Mouse (Mus musculus) CH12.LX (cell line): ENCODE measurements around the gene Upf3b. TPM values are rescaled to one million over a fixed set of nuclear protein-coding genes. Genes with fewer than 3 reads are reported as not detected.
A peak's percentile ranks its signal among the peaks of the same experiment; 100 is the strongest.

ENCODE experiments used
- DNase-seq: peaks from one replicate; pipeline ENCODE4 v3.0.0-alpha.2; 2013; ENCODE audit errors: extremely low read depth
- H3K27ac ChIP-seq: 2 replicates; pipeline ENCODE4 v1.5.1; 2012; ENCODE audit warnings: low read depth, mild to moderate bottlenecking, control low read depth, moderate library complexity; ENCODE audit not compliant: insufficient read depth
- H3K27me3 ChIP-seq: replicated peaks from 2 replicates; pipeline ENCODE3; 2012; ENCODE audit warnings: inconsistent platforms
- H3K36me3 ChIP-seq, 2 experiments: replicated peaks in 1 of 2; 2 replicates each; pipeline versions ENCODE3 to v1.6.1; 2012; ENCODE audit warnings: inconsistent platforms in 1 of 2, low read length in 1 of 2, mild to moderate bottlenecking in 1 of 2, mixed read lengths in 1 of 2, moderate library complexity in 1 of 2; ENCODE audit not compliant: control insufficient read depth in 1 of 2, insufficient read depth in 1 of 2
- H3K4me1 ChIP-seq, 2 experiments: 2 replicates each; pipeline ENCODE4 v1.6.1; 2012; ENCODE audit warnings: inconsistent platforms in 1 of 2, moderate library complexity in 1 of 2; ENCODE audit not compliant: insufficient read depth in 2 of 2, control insufficient read depth in 1 of 2
- H3K4me2 ChIP-seq: 2 replicates; pipeline ENCODE4 v1.6.1; 2012; ENCODE audit warnings: low read depth, mild to moderate bottlenecking, control low read depth; ENCODE audit not compliant: poor library complexity, insufficient read depth, severe bottlenecking
- H3K4me3 ChIP-seq, 3 experiments: fragments of 150-350 bp in 1 of 3; sonication (generic) in 1 of 3; replicated peaks in 1 of 3; 2 replicates each; pipeline versions ENCODE3 to v1.5.1; 2011 to 2012; ENCODE audit warnings: low read depth in 2 of 3, low read length in 2 of 3, mild to moderate bottlenecking in 2 of 3, moderate library complexity in 2 of 3, control low read depth in 1 of 3, improper control_type of control experiment in 1 of 3, inconsistent platforms in 1 of 3, mixed read lengths in 1 of 3; ENCODE audit not compliant: poor library complexity in 1 of 3
- H3K79me2 ChIP-seq: replicated peaks from 2 replicates; pipeline ENCODE4 v1.6.1; 2012; ENCODE audit warnings: mild to moderate bottlenecking, moderate library complexity; ENCODE audit not compliant: control insufficient read depth, poor library complexity, insufficient read depth, severe bottlenecking; ENCODE audit errors: extremely low read depth
- H3K9ac ChIP-seq: 2 replicates; pipeline ENCODE4 v1.6.1; 2012; ENCODE audit warnings: low read depth, mild to moderate bottlenecking, control low read depth, moderate library complexity; ENCODE audit not compliant: insufficient read depth
- H3K9me3 ChIP-seq: replicated peaks from 2 replicates; pipeline ENCODE3; 2012; ENCODE audit warnings: low read length, inconsistent platforms, mixed read lengths
- BHLHE40 ChIP-seq: IDR thresholded peaks from 2 replicates; pipeline ENCODE4 v1.6.1; 2011; ENCODE audit warnings: mild to moderate bottlenecking, low read depth, low read length, improper control_type of control experiment
- CHD2 ChIP-seq: IDR thresholded peaks from 2 replicates; pipeline ENCODE4 v1.6.1; 2011; ENCODE audit warnings: low read length, improper control_type of control experiment
- CTCF ChIP-seq, 2 experiments: IDR thresholded peaks in 1 of 2; conservative IDR thresholded peaks in 1 of 2; 2 replicates each; pipeline ENCODE4 v1.5.1; 2011 to 2012; ENCODE audit warnings: low read depth in 2 of 2, low read length in 2 of 2, improper control_type of control experiment in 1 of 2, inconsistent platforms in 1 of 2, mild to moderate bottlenecking in 1 of 2, moderate library complexity in 1 of 2
- E2F4 ChIP-seq: IDR thresholded peaks from 2 replicates; pipeline ENCODE4 v1.6.1; 2011; ENCODE audit warnings: low read depth, low read length, improper control_type of control experiment; ENCODE audit not compliant: insufficient replicate concordance
- ELF1 ChIP-seq: IDR thresholded peaks from 2 replicates; pipeline ENCODE4 v1.6.1; 2014; ENCODE audit warnings: low read depth, mild to moderate bottlenecking, inconsistent platforms, low read length, improper control_type of control experiment
- ETS1 ChIP-seq: conservative IDR thresholded peaks from 2 replicates; pipeline ENCODE4 v1.6.1; 2012; ENCODE audit warnings: low read depth, mild to moderate bottlenecking, inconsistent platforms, low read length, improper control_type of control experiment, moderate library complexity
- GABPA ChIP-seq: IDR thresholded peaks from 2 replicates; pipeline ENCODE4 v1.6.1; 2012; ENCODE audit warnings: low read depth, low read length, improper control_type of control experiment, inconsistent platforms; ENCODE audit not compliant: insufficient replicate concordance
- IRF4 ChIP-seq: IDR thresholded peaks from 2 replicates; pipeline ENCODE4 v1.6.1; 2014; ENCODE audit warnings: low read depth, mild to moderate bottlenecking, inconsistent platforms, low read length, improper control_type of control experiment
- JUND ChIP-seq: conservative IDR thresholded peaks from 2 replicates; pipeline ENCODE4 v1.6.1; 2011; ENCODE audit warnings: low read depth, low read length, improper control_type of control experiment
- MAFK ChIP-seq: IDR thresholded peaks from 2 replicates; pipeline ENCODE4 v1.6.1; 2011; ENCODE audit warnings: low read length, improper control_type of control experiment; ENCODE audit not compliant: insufficient replicate concordance
- MEF2A ChIP-seq: IDR thresholded peaks from 2 replicates; pipeline ENCODE4 v1.6.1; 2014; ENCODE audit warnings: low read depth, mild to moderate bottlenecking, inconsistent platforms, low read length, improper control_type of control experiment, borderline replicate concordance
- NELFE ChIP-seq: IDR thresholded peaks from 2 replicates; pipeline ENCODE4 v1.6.1; 2011; ENCODE audit warnings: low read depth, low read length, improper control_type of control experiment
- PAX5 ChIP-seq: IDR thresholded peaks from 2 replicates; pipeline ENCODE4 v1.6.1; 2012; ENCODE audit warnings: low read length, inconsistent platforms, mixed read lengths
- POLR2AphosphoS2 ChIP-seq: IDR thresholded peaks from 2 replicates; pipeline ENCODE4 v1.6.1; 2011; ENCODE audit warnings: low read depth, low read length, improper control_type of control experiment
- RAD21 ChIP-seq: IDR thresholded peaks from 2 replicates; pipeline ENCODE4 v1.6.1; 2011; ENCODE audit warnings: low read depth, mild to moderate bottlenecking, low read length, improper control_type of control experiment, moderate library complexity
- RCOR1 ChIP-seq: conservative IDR thresholded peaks from 2 replicates; pipeline ENCODE4 v1.6.1; 2012; ENCODE audit warnings: low read depth, mild to moderate bottlenecking, inconsistent platforms, low read length, improper control_type of control experiment
- SMC3 ChIP-seq: IDR thresholded peaks from 2 replicates; pipeline ENCODE4 v1.6.1; 2011; ENCODE audit warnings: low read depth, low read length, improper control_type of control experiment
- USF1 ChIP-seq: IDR thresholded peaks from 2 replicates; pipeline ENCODE4 v1.6.1; 2014; ENCODE audit warnings: low read depth, mild to moderate bottlenecking, inconsistent platforms, low read length, improper control_type of control experiment
- USF2 ChIP-seq: conservative IDR thresholded peaks from 2 replicates; pipeline ENCODE4 v1.6.1; 2011; ENCODE audit warnings: low read depth, low read length, improper control_type of control experiment
- ZC3H11A ChIP-seq: IDR thresholded peaks from 2 replicates; pipeline ENCODE4 v1.6.1; 2012; ENCODE audit warnings: low read depth, mild to moderate bottlenecking, inconsistent platforms, low read length, improper control_type of control experiment
- dilution Hi-C: fragments of 300-500 bp; cut with MboI; formaldehyde crosslinking; loops from 2 replicates; pipeline ENCODE4 v1.14.3; 2020; ENCODE audit warnings: low sequenced_read_pairs; ENCODE audit not compliant: extremely low pct_unique_long_range_greater_than_20kb, extremely low pct_ligation_motif_present
- in situ Hi-C: fragments of 300-500 bp; cut with MboI; formaldehyde crosslinking; loops from 3 replicates; pipeline ENCODE4 v1.14.3; 2019; ENCODE audit warnings: low sequenced_read_pairs, low pct_ligation_motif_present, low pct_unique_long_range_greater_than_20kb, mixed read lengths
- polyA plus RNA-seq: library from polyadenylated mRNA; unstranded; fragments of >175 nt; gene quantifications from 2 replicates; pipeline ENCODE4 v1.2.1, GENCODE M21; 2012; ENCODE audit warnings: low read depth; ENCODE audit not compliant: insufficient read length
- total RNA-seq, 2 experiments: library from RNA; depleted of rRNA; stranded (reverse); fragments of 300-350 nt in 1 of 2; fragments of >200 nt in 1 of 2; gene quantifications; 2 replicates each; pipeline ENCODE4 v1.2.3; 2012 to 2014

The Upf3b gene
- total and polyA plus RNA-seq, 3 experiments: 13.4 to 57.7 (median 14.2) TPM

DNA sequence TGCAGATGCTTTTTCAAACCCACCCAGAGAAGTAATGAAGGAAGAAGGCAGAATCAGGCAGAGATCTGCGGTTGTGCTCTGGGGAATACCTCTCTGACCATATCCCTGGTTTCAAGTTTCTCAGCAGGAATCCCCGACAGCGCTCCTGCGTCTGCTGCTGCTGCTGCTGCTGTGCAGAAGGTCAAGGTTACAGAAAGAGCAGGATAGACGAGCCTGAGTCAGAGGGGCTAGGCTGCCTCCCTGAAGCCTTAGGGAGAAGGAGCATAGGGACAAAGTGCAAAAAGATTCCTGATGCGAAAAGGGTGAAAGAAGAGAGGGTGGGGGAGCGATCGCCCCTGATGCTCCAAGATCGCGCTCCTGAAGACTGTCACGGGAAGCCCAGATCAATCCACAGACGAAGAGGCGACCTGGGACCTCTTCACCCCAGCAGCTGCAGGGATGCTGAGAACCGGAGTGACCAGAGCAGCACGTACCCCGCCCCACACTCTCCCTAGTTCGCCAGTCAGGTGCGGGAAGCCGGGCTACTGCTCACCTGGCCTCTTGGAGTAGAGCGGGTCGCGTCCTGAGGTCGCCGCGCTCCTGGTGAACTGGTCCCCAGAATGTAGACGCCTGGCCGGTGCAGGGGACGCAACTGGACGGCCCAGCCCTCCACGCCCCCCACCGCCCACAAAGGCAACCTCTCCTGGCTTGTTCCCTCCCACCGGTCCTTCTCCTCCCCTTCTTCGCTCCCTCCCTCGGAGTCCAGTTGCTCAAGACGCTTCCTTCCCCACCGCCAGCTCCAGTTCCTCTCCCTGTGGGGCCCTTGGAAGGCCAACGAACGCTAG, 61.8 kb downstream of the Upf3b start, which contains the start of gene Sowahd:
TSS of gene Sowahd (plus strand) at position 780 of the 824 bp plus-strand sequence.
- TF ChIP-seq ELF1 (no peak), E2F4 (no peak), CHD2 (no peak), PAX5 (no peak), MAFK (no peak), BHLHE40 (no peak), MEF2A (no peak), RCOR1 (no peak), USF2 (no peak), USF1 (no peak), GABPA (no peak), JUND (no peak), ETS1 (no peak), POLR2AphosphoS2 (no peak), NELFE (no peak)
- no peaks in the 10 kb centered on the region for H3K79me2 ChIP-seq
- no peaks in the 10 kb centered on the region for H3K27me3 ChIP-seq
- no peaks in the 10 kb centered on the region for H3K36me3 ChIP-seq
- H3K9ac ChIP-seq: no peak within 1 kb of the TSS
- in situ Hi-C loops (no loop called here), dilution Hi-C loops (no loop called here)
- no peak for DNase-seq
- H3K4me2 ChIP-seq: no peak within 1 kb of the TSS
- H3K4me3 ChIP-seq: no peak within 1 kb of the TSS
- no peak within 1 kb of the TSS for H3K27ac ChIP-seq
- no peaks in the 10 kb centered on the region for H3K9me3 ChIP-seq
- H3K4me1 ChIP-seq: no peaks in the 10 kb centered on the region

DNA sequence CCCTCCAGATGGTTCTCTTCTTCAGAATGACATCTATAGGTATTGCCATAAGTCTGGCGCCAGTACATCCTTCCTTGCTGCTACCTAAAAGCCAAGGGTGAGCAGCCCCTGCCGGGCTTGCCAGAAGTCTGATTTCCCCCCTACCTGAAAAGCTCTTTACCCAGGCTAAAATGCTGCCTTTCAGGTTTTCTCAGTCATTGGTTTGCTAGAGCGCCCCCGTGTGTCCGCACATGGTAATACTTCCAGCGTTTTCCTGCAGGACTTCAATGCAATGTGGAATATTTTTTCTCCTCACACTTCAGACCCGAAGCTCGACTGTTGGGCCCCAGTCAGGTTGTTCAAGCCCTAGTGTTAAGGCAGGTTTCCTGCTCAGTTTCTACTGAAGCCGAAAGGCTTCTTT, 67.4 kb downstream of the Upf3b start:
- Histone ChIP-seq H3K4me1 (no peaks in the 10 kb centered on the region), H3K36me3 (no peaks in the 10 kb centered on the region), H3K9ac (no peak overlapping the region), H3K79me2 (no peaks in the 10 kb centered on the region), H3K27ac (no peak overlapping the region), H3K27me3 (no peaks in the 10 kb centered on the region), H3K4me2 (no peak overlapping the region), H3K4me3 (no peak overlapping the region), H3K9me3 (no peaks in the 10 kb centered on the region)
- DNase-seq: peak; percentile 35
- dilution Hi-C loops: no loop called here
- in situ Hi-C loops: no loop called here
- TF ChIP-seq IRF4 (no peak), ZC3H11A (no peak), CTCF (conservative IDR thresholded peaks at IDR 0.05 in 1 of 2, IDR thresholded peaks at IDR 0.05 in 1 of 2; ENCODE audit: low read depth in 2 of 2, low read length in 2 of 2) (peak; percentile 31 to 64), SMC3 (peak; percentile 32), RAD21 (peak; percentile 36)

Other genes starting within 250 kb of the Upf3b start
- 30.7 and 48.7 TPM in 2 replicates for gene Ube2a, start 236.4 kb downstream of the Upf3b start, total RNA-seq (2012; rRNA removed)
- 90.4 and 96.7 TPM in 2 replicates for gene Ube2a, start 236.4 kb downstream of the Upf3b start, total RNA-seq (2014; rRNA removed)
- 96.6 and 141 TPM in 2 replicates for gene Ube2a, start 236.4 kb downstream of the Upf3b start, polyA plus RNA-seq
- 18.6 and 26.7 TPM in 2 replicates for gene C330007P06Rik, start 236.2 kb downstream of the Upf3b start, total RNA-seq (2012; rRNA removed)
- 61.2 and 70.3 TPM in 2 replicates for gene C330007P06Rik, start 236.2 kb downstream of the Upf3b start, total RNA-seq (2014; rRNA removed)
- gene C330007P06Rik, start 236.2 kb downstream of the Upf3b start, polyA plus RNA-seq: 47.9 and 53.0 TPM in 2 replicates
- gene Nkrf, start 207.4 kb downstream of the Upf3b start, total RNA-seq (2012; rRNA removed): 7.0 and 10.1 TPM in 2 replicates
- 19.5 and 22.5 TPM in 2 replicates for gene Nkrf, start 207.4 kb downstream of the Upf3b start, total RNA-seq (2014; rRNA removed)
- 18.8 and 19.7 TPM in 2 replicates for gene Nkrf, start 207.4 kb downstream of the Upf3b start, polyA plus RNA-seq
- gene Sept6, start 118.5 kb downstream of the Upf3b start, total RNA-seq (2012; rRNA removed): 88.1 and 98.8 TPM in 2 replicates
- gene Sept6, start 118.5 kb downstream of the Upf3b start, total RNA-seq (2014; rRNA removed): 94.1 and 94.4 TPM in 2 replicates
- 180 and 214 TPM in 2 replicates for gene Sept6, start 118.5 kb downstream of the Upf3b start, polyA plus RNA-seq
- gene Sowahd, start 61.5 kb downstream of the Upf3b start, total RNA-seq (2012; rRNA removed): not detected in 2 replicates
- not detected in 2 replicates for gene Sowahd, start 61.5 kb downstream of the Upf3b start, total RNA-seq (2014; rRNA removed)
- gene Sowahd, start 61.5 kb downstream of the Upf3b start, polyA plus RNA-seq: not detected in 2 replicates
- gene Rpl39, start 24.9 kb downstream of the Upf3b start, total RNA-seq (2012; rRNA removed): 2,172 and 2,270 TPM in 2 replicates
- gene Rpl39, start 24.9 kb downstream of the Upf3b start, total RNA-seq (2014; rRNA removed): 1,227 and 1,249 TPM in 2 replicates
- gene Rpl39, start 24.9 kb downstream of the Upf3b start, polyA plus RNA-seq: 2,129 and 2,542 TPM in 2 replicates
- 10.5 and 11.6 TPM in 2 replicates for gene Nkap, start 16.5 kb upstream of the Upf3b start, total RNA-seq (2012; rRNA removed)
- 19.4 TPM in 2 replicates for gene Nkap, start 16.5 kb upstream of the Upf3b start, total RNA-seq (2014; rRNA removed)
- 17.4 and 28.2 TPM in 2 replicates for gene Nkap, start 16.5 kb upstream of the Upf3b start, polyA plus RNA-seq
- gene Akap14, start 58.5 kb upstream of the Upf3b start, total RNA-seq (2012; rRNA removed): not detected in 2 replicates
- gene Akap14, start 58.5 kb upstream of the Upf3b start, total RNA-seq (2014; rRNA removed): not detected in 2 replicates
- 0.17 TPM in 1 of 2 replicates, not detected in the other for gene Akap14, start 58.5 kb upstream of the Upf3b start, polyA plus RNA-seq
- gene Ndufa1, start 80.8 kb upstream of the Upf3b start, total RNA-seq (2012; rRNA removed): 268 and 273 TPM in 2 replicates
- 165 and 188 TPM in 2 replicates for gene Ndufa1, start 80.8 kb upstream of the Upf3b start, total RNA-seq (2014; rRNA removed)
- 190 and 191 TPM in 2 replicates for gene Ndufa1, start 80.8 kb upstream of the Upf3b start, polyA plus RNA-seq
- gene Rnf113a1, start 80.9 kb upstream of the Upf3b start, total RNA-seq (2012; rRNA removed): 9.6 and 12.5 TPM in 2 replicates
- 10.0 and 11.0 TPM in 2 replicates for gene Rnf113a1, start 80.9 kb upstream of the Upf3b start, total RNA-seq (2014; rRNA removed)
- gene Rnf113a1, start 80.9 kb upstream of the Upf3b start, polyA plus RNA-seq: 9.9 and 11.1 TPM in 2 replicates
- gene Gm9, start 100.7 kb upstream of the Upf3b start, total RNA-seq (2012; rRNA removed): not detected in 2 replicates
- not detected in 2 replicates for gene Gm9, start 100.7 kb upstream of the Upf3b start, total RNA-seq (2014; rRNA removed)
- gene Gm9, start 100.7 kb upstream of the Upf3b start, polyA plus RNA-seq: not detected in 2 replicates
- gene Rhox1, start 111.9 kb upstream of the Upf3b start, total RNA-seq (2012; rRNA removed): not detected in 2 replicates
- not detected in 2 replicates for gene Rhox1, start 111.9 kb upstream of the Upf3b start, total RNA-seq (2014; rRNA removed)
- gene Rhox1, start 111.9 kb upstream of the Upf3b start, polyA plus RNA-seq: not detected in 2 replicates
- gene Rhox2a, start 134.7 kb upstream of the Upf3b start, total RNA-seq (2012; rRNA removed): 0.21 TPM in 1 of 2 replicates, not detected in the other
- not detected in 2 replicates for gene Rhox2a, start 134.7 kb upstream of the Upf3b start, total RNA-seq (2014; rRNA removed)
- not detected in 2 replicates for gene Rhox2a, start 134.7 kb upstream of the Upf3b start, polyA plus RNA-seq
- not detected in 2 replicates for gene Rhox3a, start 139.6 kb upstream of the Upf3b start, total RNA-seq (2012; rRNA removed)
- gene Rhox3a, start 139.6 kb upstream of the Upf3b start, total RNA-seq (2014; rRNA removed): not detected in 2 replicates
- 0.52 TPM in 1 of 2 replicates, not detected in the other for gene Rhox3a, start 139.6 kb upstream of the Upf3b start, polyA plus RNA-seq
- gene Rhox4a, start 155.0 kb upstream of the Upf3b start, total RNA-seq (2012; rRNA removed): 3.8 and 4.8 TPM in 2 replicates
- gene Rhox4a, start 155.0 kb upstream of the Upf3b start, total RNA-seq (2014; rRNA removed): 7.2 and 8.2 TPM in 2 replicates
- 32.8 TPM in 1 of 2 replicates, not detected in the other for gene Rhox4a, start 155.0 kb upstream of the Upf3b start, polyA plus RNA-seq